Mouse (Mus musculus) cerebellum, adult 8-10 months (tissue): ENCODE data around the gene Nfkb1.

Experiments
- DNase-seq: peaks from one replicate; pipeline ENCODE4 v3.0.0; 2022

Nfkb1 gene

GRCm38 (mm10) chr3:135699523-135700264 lies 8.3 kb upstream of the Nfkb1 start:
- no peak for DNase-seq

DNA sequence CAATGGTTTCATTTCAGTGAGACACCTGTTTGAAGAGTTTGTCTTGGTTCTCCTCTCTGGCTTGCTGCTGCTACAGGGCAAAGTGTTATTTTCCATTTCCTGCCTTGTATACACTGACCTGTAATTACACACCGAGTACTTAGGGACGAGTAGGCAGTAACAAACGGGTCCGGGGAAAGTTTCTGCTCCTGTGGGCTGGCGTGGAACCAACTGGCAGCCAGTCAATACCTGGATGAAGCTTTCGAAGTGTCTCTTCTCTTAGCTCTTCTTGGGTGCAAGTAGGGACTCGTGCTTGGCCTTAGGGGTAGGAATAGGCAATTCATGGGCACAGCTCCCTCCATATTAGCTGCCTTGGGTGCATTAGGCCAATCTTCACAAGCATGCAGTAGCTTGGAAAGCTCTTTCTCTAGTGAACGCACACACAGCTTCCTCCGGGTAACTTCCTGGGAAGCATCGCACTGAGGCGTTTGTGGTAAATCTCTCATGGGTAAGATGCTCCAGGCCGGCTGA lies 7.2 kb upstream of the Nfkb1 start:
- DNase-seq, result no peak

GRCm38 (mm10) chr3:135696262-135696661 lies 4.9 kb upstream of the Nfkb1 start:
- DNase-seq, result no peak

DNA sequence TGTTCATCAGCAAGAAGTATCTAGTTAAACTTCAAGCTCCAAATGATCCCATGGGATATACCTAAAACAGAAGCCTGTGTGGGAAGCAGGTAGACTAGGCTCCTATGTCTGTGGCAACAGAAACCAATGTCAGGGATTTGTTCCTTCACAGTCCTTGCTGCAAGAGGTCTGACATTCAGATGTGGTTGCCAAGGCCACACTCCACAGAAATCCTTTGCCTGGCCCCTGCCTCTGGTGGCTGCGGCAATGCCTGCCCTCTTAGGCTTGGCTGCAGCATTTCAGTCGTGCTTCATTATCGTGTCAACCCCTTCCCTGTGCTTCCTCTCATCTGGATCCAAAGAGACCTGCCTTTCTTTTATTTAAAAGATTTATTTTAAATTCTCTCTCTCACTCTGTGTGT lies 1.7 kb upstream of the Nfkb1 start:
- no peak for DNase-seq

DNA sequence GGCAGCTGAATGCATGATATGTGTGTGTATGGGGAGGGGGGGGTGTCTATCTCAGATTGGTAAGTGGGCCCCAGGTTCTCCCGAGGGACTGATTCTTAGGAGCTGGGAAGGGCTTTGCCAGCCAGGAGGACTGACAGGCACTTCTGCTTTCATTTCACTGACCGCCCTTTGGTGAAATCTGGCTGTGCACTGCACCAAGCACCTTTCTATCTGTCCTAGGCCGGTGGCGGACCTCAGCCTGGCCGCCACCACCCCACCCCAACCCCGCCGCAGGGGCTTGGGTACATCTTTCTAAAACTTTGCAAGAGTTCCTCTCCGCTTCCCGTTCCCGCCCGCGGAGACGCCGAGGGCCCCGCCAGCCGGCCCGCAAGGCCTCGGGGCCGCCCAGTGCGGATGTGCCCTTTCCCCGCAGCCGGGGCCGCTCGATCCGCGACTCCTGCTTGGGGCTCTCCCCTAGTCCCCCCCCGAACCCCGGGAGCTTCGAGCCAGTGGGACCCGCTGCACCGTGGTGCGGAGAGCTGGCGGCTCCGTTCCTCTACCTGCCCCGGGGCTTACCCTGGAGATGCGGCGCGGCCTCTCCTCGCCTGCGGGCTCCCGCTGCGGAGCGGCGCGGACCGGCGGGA lies 668 bp downstream of the Nfkb1 start:
- peak; percentile 54 for DNase-seq

GRCm38 (mm10) chr3:135689773-135690567 lies 1.4 kb downstream of the Nfkb1 start:
- no peak for DNase-seq

GRCm38 (mm10) chr3:135688970-135689772 lies 2.2 kb downstream of the Nfkb1 start:
- no peak for DNase-seq

DNA sequence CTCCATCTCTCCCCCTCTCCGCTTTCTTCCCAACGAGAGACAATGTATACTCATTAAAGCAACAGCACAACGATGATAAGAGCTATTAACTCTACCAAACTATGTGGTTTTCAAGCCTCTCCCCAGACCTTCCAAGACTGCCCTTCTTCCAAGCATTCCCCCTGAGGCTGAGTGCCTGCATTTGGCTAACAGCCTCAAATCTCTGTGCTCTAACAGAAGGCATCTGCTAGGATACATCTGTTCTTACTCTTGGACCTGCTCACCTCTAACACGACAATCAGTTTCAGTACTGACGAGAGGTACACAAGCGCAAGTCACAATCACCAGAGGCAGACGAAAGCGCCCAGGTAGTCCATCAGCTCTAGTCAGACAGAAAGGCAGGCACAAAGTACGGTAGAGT lies 3.4 kb downstream of the Nfkb1 start:
- DNase-seq, result no peak

- no peak for DNase-seq
Observed at GRCm38 (mm10) chr3:135686419-135686818, 4.9 kb downstream of the Nfkb1 start.

DNA sequence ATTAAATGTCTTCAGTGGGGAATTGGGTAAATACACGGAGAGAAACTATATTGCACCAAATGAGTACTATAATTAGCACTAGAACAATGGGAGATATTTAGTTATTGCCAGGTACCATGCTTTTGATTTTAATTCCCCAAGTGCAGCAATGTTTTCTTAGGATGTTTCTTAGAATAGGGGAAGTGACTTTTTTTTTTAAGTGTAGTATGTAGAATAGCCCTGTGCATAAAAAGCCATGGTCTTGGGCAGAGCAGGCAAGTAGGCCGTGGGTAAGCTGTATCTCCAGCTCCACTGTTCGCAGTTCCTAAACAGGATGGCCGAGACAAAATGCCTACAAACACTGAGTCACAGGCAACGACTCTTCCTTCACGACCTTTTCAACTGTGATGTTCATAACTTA lies 8.1 kb downstream of the Nfkb1 start:
- no peak for DNase-seq

- no peak for DNase-seq
Observed at GRCm38 (mm10) chr3:135682240-135682639, 9.1 kb downstream of the Nfkb1 start.

- no peak for DNase-seq
Observed at GRCm38 (mm10) chr3:135681272-135681783, 10.0 kb downstream of the Nfkb1 start.

DNA sequence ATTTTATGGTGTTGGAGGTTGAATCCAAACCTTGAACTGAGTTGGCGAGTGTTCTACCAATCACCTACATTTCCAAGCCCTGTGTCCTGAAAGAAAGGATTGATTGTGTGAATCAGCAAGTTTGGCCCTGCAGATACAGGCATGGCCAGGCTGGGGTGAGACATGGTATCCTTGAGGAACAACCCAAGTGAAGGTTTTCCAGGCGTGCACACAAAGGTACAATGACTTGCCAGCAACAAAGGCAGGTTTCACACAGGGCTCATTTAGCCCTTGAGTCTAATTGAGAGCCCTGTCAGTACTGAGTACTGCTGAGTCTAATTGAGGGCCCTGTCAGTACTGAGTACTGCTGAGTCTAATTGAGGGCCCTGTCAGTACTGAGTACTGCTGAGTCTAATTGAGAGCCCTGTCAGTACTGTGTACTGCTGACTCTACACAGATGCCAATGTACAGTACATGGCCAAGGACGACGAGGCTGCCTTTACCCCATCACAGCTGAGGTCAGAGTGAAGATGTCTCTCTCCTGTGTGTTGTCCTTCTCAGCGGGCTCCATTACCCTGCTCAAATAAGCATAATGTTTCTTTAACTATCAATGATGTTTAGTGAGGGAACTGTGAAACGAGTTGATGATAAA lies 11.0 kb downstream of the Nfkb1 start:
- no peak for DNase-seq

DNA sequence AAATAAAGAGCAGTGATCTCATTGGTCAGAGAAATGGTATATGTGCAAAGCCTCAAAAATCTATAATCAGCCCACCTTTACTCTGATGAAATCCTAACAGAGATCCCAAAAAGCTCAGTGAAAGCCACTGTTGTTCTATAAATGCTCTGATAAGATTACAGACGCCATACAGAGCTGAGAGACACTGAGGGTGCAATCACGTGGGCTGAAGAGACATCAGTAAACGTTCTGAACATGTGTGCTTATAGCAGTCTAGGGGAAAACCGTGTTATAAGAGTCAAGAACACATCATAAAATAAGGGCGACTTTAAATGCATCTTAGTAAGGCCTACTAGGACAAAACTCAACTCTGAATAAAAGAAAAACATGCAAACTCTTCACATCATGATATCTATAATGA lies 14.3 kb downstream of the Nfkb1 start:
- DNase-seq, result no peak

DNA sequence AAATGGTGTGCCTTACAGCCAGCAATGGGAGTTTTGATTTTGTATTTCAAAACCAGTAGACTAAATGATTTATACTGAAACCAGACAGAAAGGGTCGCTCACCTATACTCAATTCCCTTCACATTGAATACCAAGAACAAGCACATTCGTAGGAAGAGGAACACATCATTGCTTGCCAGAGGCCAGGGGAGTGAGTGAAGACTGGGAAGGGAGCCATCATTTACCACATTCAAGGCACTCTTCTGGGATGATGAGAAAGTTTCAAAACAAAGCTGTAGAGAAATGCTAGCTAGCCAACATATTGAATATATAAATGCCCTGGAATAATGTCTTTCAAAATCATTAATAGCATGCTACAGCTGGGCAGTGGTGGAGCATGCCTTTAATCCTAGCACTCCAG lies 15.0 kb downstream of the Nfkb1 start:
- DNase-seq, result no peak

- no peak for DNase-seq
Observed at GRCm38 (mm10) chr3:135675480-135675879, 15.9 kb downstream of the Nfkb1 start.

- no peak for DNase-seq
Observed at GRCm38 (mm10) chr3:135674716-135675392, 16.5 kb downstream of the Nfkb1 start.

- peak; percentile 24 for DNase-seq
Observed at GRCm38 (mm10) chr3:135673695-135674094, 17.7 kb downstream of the Nfkb1 start.

- no peak for DNase-seq
Observed at GRCm38 (mm10) chr3:135673041-135673440, 18.3 kb downstream of the Nfkb1 start.

DNA sequence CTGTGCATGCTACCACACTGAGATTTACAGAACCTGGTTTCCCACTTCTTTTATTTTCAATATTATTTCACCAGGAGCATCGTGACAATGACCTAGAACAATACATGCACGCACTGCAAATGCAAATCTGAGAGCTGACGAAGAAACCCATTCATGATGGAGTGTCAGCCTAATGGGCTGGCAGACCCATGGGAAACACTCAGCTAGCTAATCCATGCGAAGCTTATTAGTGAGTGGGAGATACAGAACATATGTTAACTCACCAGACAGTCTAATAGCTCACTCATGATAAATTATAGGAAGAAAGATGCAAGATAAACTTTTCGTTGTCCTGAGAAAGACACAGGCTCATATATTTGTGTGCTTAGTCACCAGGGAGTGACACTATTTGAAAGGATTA lies 19.2 kb downstream of the Nfkb1 start:
- DNase-seq, result no peak

GRCm38 (mm10) chr3:135670869-135671268 lies 20.5 kb downstream of the Nfkb1 start:
- no peak for DNase-seq

DNA sequence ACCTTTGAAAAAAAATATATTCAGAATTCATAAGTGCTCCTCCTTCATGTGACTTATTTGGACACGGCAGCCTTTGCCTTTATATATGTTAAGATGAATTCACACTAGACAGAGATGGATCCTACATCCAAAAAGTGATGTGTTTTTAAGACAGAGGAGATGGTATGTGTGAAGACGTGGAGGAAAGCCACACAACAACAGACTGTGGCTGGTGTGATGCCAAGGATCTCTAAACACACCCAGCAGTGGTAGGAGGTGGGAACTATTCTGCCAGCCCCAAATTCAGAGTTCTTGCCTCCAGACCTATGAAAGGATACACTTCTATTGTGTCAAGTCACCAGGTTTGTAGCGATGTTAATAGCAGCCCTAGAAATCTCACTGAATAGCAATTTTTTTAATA lies 24.3 kb downstream of the Nfkb1 start:
- DNase-seq, result no peak
